In the genomic region with DNA sequence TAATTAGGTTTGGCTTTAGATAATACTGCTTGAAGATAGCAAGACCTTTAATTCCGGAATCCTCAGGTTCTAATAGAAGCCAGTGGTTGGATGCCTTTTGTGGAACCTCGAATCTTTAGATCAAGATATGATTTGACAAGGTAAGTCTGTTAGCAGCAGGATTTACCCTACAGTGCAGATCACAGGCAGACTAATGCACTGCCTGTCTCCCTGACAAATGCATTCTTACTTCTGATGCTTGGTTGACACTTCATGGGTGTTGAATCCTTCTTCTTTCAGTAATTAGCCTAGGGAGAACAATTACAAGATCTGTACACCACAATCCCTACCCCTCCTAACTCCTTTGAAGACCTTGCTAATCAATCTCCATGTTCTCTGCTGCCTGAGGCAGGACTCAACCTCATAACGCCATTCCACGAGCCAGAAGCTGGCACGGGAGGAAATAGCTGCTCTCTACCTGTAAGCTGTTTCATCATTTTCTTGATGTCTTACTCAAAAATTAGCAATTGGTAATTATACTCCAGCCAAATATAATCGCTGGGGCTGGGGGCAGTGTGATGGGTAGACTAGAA, we compare ENCODE assay signal across 18 mouse cellular contexts.
"Had no signal": no experiment of that assay in that cellular context is flagged by ENCODE, and none has a peak within 500 bp of the region (broad histone marks: within the 10 kb centered on the region; RNA-seq: fewer than 3 reads in every experiment).

No protein-coding gene starts in this region.

- H3K4me3 ChIP-seq: limb, embryonic 10.5 days; limb, embryonic 13.5 days; liver, embryonic 12.5 days; liver, embryonic 15.5 days; lung, embryonic 15.5 days; megakaryocyte, embryonic 14.5 days; midbrain, embryonic 12.5 days had no signal

- H3K4me1 ChIP-seq: liver, embryonic 12.5 days; liver, embryonic 15.5 days; lung, embryonic 15.5 days; megakaryocyte, embryonic 14.5 days had no signal

- H3K27ac ChIP-seq: limb, embryonic 13.5 days; liver, embryonic 12.5 days; liver, embryonic 15.5 days; lung, embryonic 15.5 days; midbrain, embryonic 12.5 days had no signal

- ATAC-seq: intestine, embryonic 16.5 days; liver, embryonic 12.5 days had no signal

- H3K4me2 ChIP-seq: liver, embryonic 12.5 days; liver, embryonic 15.5 days; lung, embryonic 15.5 days; midbrain, embryonic 12.5 days had no signal

- H3K9ac ChIP-seq: limb, embryonic 13.5 days; liver, embryonic 12.5 days; liver, embryonic 15.5 days; lung, embryonic 15.5 days; midbrain, embryonic 12.5 days had no signal

- H3K36me3 ChIP-seq: limb, embryonic 10.5 days; limb, embryonic 13.5 days; liver, embryonic 12.5 days; liver, embryonic 15.5 days; lung, embryonic 15.5 days; midbrain, embryonic 12.5 days had no signal

- DNase-seq: kidney, adult 18-20 months; kidney, adult 9 months; kidney, postnatal 14 days; kidney, postnatal 4 days; liver; lung, adult 18-20 months; lung, postnatal 10 days; lung, postnatal 36 days; thymus, adult 18-20 months; thymus, postnatal 36 days had no signal

- H3K9me3 ChIP-seq: limb, embryonic 10.5 days; limb, embryonic 13.5 days; liver, embryonic 12.5 days; liver, embryonic 15.5 days; lung, embryonic 15.5 days; megakaryocyte, embryonic 14.5 days; midbrain, embryonic 12.5 days had no signal

- H3K27me3 ChIP-seq: limb, embryonic 13.5 days; liver, embryonic 12.5 days; liver, embryonic 15.5 days; lung, embryonic 15.5 days; megakaryocyte, embryonic 14.5 days; midbrain, embryonic 12.5 days had no signal
